Mouse (Mus musculus): ENCODE measurements around the gene Sh3rf3.

DNA sequence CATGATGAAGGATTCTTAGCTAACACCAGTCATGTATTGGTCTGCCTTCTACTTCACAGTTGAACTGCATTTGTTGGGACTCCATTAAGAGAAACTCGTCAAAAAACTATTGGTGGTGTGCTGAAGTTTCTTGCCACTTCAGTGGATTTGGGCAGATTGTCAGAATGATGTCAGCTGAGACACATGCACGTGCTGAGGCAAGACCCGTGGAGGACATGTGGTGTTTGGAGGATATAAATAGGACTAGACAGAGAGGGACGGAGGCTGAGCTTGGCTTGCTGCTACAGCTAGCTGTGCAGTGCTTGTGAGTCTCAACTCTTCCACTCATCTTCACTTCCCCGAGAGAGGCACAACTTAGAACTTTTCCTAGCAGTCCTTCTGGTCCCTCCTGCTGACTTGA, 161.0 kb downstream of the Sh3rf3 start:
- TF ChIP-seq POLR2A (IDR thresholded peaks at IDR 0.05; ENCODE audit: low read depth, low read length) = no peak
- TF ChIP-seq CTCF (IDR thresholded peaks at IDR 0.05; ENCODE audit: borderline replicate concordance, insufficient read depth, low read length) = no peak
